Mouse (Mus musculus): Measurements from ENCODE around the gene Pde4b.

- TF ChIP-seq CTCF (IDR thresholded peaks at IDR 0.05; ENCODE audit: borderline replicate concordance, insufficient read depth, low read length) (no peak), POLR2A (IDR thresholded peaks at IDR 0.05; ENCODE audit: low read depth, low read length) (no peak)
These were observed 199.8 kb downstream of the Pde4b start for GRCm38 (mm10) chr4:102287172-102287571.
